Mouse (Mus musculus): ENCODE results near the gene Arrdc5.
A peak's percentile ranks its signal among the peaks of the same experiment; 100 is the strongest.

DNA sequence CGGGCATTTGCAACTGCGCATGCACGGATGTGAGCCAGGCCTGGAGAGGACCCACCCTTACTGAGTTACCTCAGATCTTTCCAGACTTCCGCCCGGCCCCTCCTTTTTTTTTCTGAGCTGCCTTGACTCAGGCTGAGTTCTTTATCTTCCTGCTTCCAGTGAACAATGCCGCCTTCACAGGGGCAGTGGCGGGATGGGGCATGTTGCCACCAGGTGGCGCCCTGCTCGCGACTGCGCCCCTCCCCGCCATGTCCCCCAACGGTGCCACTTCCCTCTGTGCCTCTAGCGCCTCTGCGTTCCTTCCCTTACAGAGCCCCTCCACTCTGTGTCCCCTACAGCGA, 8.9 kb downstream of the Arrdc5 start:
- TF ChIP-seq MAFK (IDR thresholded peaks at IDR 0.05; ENCODE audit: insufficient replicate concordance, low read length), result no peak
- TF ChIP-seq CTCF (conservative IDR thresholded peaks at IDR 0.05 in 1 of 2, IDR thresholded peaks at IDR 0.05 in 1 of 2; ENCODE audit: low read depth in 2 of 2, low read length in 2 of 2), result peak; percentile 33 to 92; a peak in 3 of 4 replicates
- TF ChIP-seq ZMIZ1 (IDR thresholded peaks at IDR 0.05; ENCODE audit: low read depth, low read length), result no peak
- peak; percentile 53; the same call in 1 of the 2 replicates for TF ChIP-seq POLR2A (IDR thresholded peaks at IDR 0.05; ENCODE audit: low read depth, low read length)
- TF ChIP-seq ZKSCAN1 (IDR thresholded peaks at IDR 0.05; ENCODE audit: borderline replicate concordance, low read depth, low read length), result no peak
- TF ChIP-seq CHD2 (IDR thresholded peaks at IDR 0.05; ENCODE audit: low read length), result no peak
- 0 out of 2 replicates have a peak, but pooled peaks have one; percentile 46 for TF ChIP-seq KAT2A (IDR thresholded peaks at IDR 0.05; ENCODE audit: insufficient replicate concordance, low read length)
- TF ChIP-seq RCOR1 (conservative IDR thresholded peaks at IDR 0.05; ENCODE audit: low read depth, low read length), result no peak
- no peak for TF ChIP-seq SIN3A (IDR thresholded peaks at IDR 0.05; ENCODE audit: low read length)
- no peak for TF ChIP-seq EP300 (IDR thresholded peaks at IDR 0.05; ENCODE audit: low read length)
- TF ChIP-seq HCFC1 (IDR thresholded peaks at IDR 0.05; ENCODE audit: low read depth, low read length), result peak; percentile 75

All from CH12.LX (cell line).